Mouse (Mus musculus): ENCODE measurements at regions not wholly inside any gene's neighbourhood (a gene's known extent, or its start where the extent isn't known, plus 50 kb on each side); places are given as distances from the start of the nearest gene placed in this dataset.

GRCm38 (mm10) chr8:126705391-126705790 is 111.6 kb upstream of the Irf2bp2 start:
- H3K4me1 ChIP-seq (ENCODE audit: control insufficient read depth, insufficient read depth, low read length), result peaks cover 12% of the 10 kb centered on the region
- peak overlapping the region; percentile 72 for H3K27ac ChIP-seq (ENCODE audit: control insufficient read depth, insufficient read depth, low read depth, low read length, poor library complexity)
- TF ChIP-seq CTCF (IDR thresholded peaks at IDR 0.05; ENCODE audit: control insufficient read depth, insufficient read depth, low read length) (no peak), POLR2A (IDR thresholded peaks at IDR 0.05; ENCODE audit: borderline replicate concordance, control insufficient read depth, low read depth, low read length) (no peak)
- H3K4me3 ChIP-seq (replicated peaks; ENCODE audit: control insufficient read depth, low read depth, low read length), result no peak overlapping the region
- WGBS, result 31% methylated on average over 2 of the region's 2 CpGs

GRCm38 (mm10) chr8:126704706-126705105 is 110.9 kb upstream of the Irf2bp2 start:
- 14% methylated on average over 8 of the region's 8 CpGs for WGBS
- TF ChIP-seq POLR2A (IDR thresholded peaks at IDR 0.05; ENCODE audit: borderline replicate concordance, control insufficient read depth, low read depth, low read length), result no peak
- peak overlapping the region; percentile 72 for H3K27ac ChIP-seq (ENCODE audit: control insufficient read depth, insufficient read depth, low read depth, low read length, poor library complexity)
- H3K4me3 ChIP-seq (replicated peaks; ENCODE audit: control insufficient read depth, low read depth, low read length), result no peak overlapping the region
- H3K4me1 ChIP-seq (ENCODE audit: control insufficient read depth, insufficient read depth, low read length), result peaks cover 12% of the 10 kb centered on the region

- H3K27ac ChIP-seq (ENCODE audit: control insufficient read depth, insufficient read depth, low read depth, low read length, poor library complexity), result peak overlapping the region; percentile 83; the same call in 1 of the 2 replicates
These were observed 109.8 kb upstream of the Irf2bp2 start for GRCm38 (mm10) chr8:126703546-126703945.

GRCm38 (mm10) chr8:126702294-126702693 is 108.5 kb upstream of the Irf2bp2 start:
- WGBS, result 29% methylated on average over 6 of the region's 6 CpGs
- TF ChIP-seq POLR2A (IDR thresholded peaks at IDR 0.05; ENCODE audit: borderline replicate concordance, control insufficient read depth, low read depth, low read length), result no peak
- no peak for TF ChIP-seq CTCF (IDR thresholded peaks at IDR 0.05; ENCODE audit: control insufficient read depth, insufficient read depth, low read length)
- H3K4me1 ChIP-seq (ENCODE audit: control insufficient read depth, insufficient read depth, low read length), result peaks cover 14% of the 10 kb centered on the region
- no peak overlapping the region for H3K4me3 ChIP-seq (replicated peaks; ENCODE audit: control insufficient read depth, low read depth, low read length)
- H3K27ac ChIP-seq (ENCODE audit: control insufficient read depth, insufficient read depth, low read depth, low read length, poor library complexity), result peak overlapping the region; percentile 83

More at GRCm38 (mm10) chr8:126703546-126703945, 109.8 kb upstream of the Irf2bp2 start:
- TF ChIP-seq POLR2A (IDR thresholded peaks at IDR 0.05; ENCODE audit: borderline replicate concordance, control insufficient read depth, low read depth, low read length), result no peak
- no peak for TF ChIP-seq CTCF (IDR thresholded peaks at IDR 0.05; ENCODE audit: control insufficient read depth, insufficient read depth, low read length)
- Histone ChIP-seq H3K4me1 (ENCODE audit: control insufficient read depth, insufficient read depth, low read length) (peaks cover 14% of the 10 kb centered on the region), H3K4me3 (replicated peaks; ENCODE audit: control insufficient read depth, low read depth, low read length) (no peak overlapping the region)
- 77% methylated on average over 5 of the region's 5 CpGs for WGBS

GRCm38 (mm10) chr8:126699389-126699775 is 105.6 kb upstream of the Irf2bp2 start:
- 6% methylated on average over 6 of the region's 6 CpGs for WGBS
- peaks cover 12% of the 10 kb centered on the region for H3K4me1 ChIP-seq (ENCODE audit: control insufficient read depth, insufficient read depth, low read length)
- TF ChIP-seq CTCF (IDR thresholded peaks at IDR 0.05; ENCODE audit: control insufficient read depth, insufficient read depth, low read length) (no peak), POLR2A (IDR thresholded peaks at IDR 0.05; ENCODE audit: borderline replicate concordance, control insufficient read depth, low read depth, low read length) (no peak)

GRCm38 (mm10) chr8:126698601-126699388 is 105.0 kb upstream of the Irf2bp2 start:
- WGBS, result 45% methylated on average over 7 of the region's 7 CpGs
- H3K4me3 ChIP-seq (replicated peaks; ENCODE audit: control insufficient read depth, low read depth, low read length), result no peak overlapping the region
- peaks cover 12% of the 10 kb centered on the region for H3K4me1 ChIP-seq (ENCODE audit: control insufficient read depth, insufficient read depth, low read length)
- 0 out of 2 replicates have a peak overlapping the region, but pooled peaks have one; percentile 11 for H3K27ac ChIP-seq (ENCODE audit: control insufficient read depth, insufficient read depth, low read depth, low read length, poor library complexity)
- TF ChIP-seq POLR2A (IDR thresholded peaks at IDR 0.05; ENCODE audit: borderline replicate concordance, control insufficient read depth, low read depth, low read length) (no peak), CTCF (IDR thresholded peaks at IDR 0.05; ENCODE audit: control insufficient read depth, insufficient read depth, low read length) (no peak)

More at GRCm38 (mm10) chr8:126699389-126699775, 105.6 kb upstream of the Irf2bp2 start:
- Histone ChIP-seq H3K4me3 (replicated peaks; ENCODE audit: control insufficient read depth, low read depth, low read length) (no peak overlapping the region), H3K27ac (ENCODE audit: control insufficient read depth, insufficient read depth, low read depth, low read length, poor library complexity) (no peak overlapping the region)

GRCm38 (mm10) chr8:126696346-126697010 is 102.7 kb upstream of the Irf2bp2 start:
- 54% methylated on average over 7 of the region's 7 CpGs for WGBS
- Histone ChIP-seq H3K27ac (ENCODE audit: control insufficient read depth, insufficient read depth, low read depth, low read length, poor library complexity) (0 out of 2 replicates have a peak overlapping the region, but pooled peaks have one; percentile 28), H3K4me3 (replicated peaks; ENCODE audit: control insufficient read depth, low read depth, low read length) (no peak overlapping the region), H3K4me1 (ENCODE audit: control insufficient read depth, insufficient read depth, low read length) (peaks cover 7% of the 10 kb centered on the region)
- TF ChIP-seq POLR2A (IDR thresholded peaks at IDR 0.05; ENCODE audit: borderline replicate concordance, control insufficient read depth, low read depth, low read length) (no peak), CTCF (IDR thresholded peaks at IDR 0.05; ENCODE audit: control insufficient read depth, insufficient read depth, low read length) (no peak)

- whole genome bisulfite sequencing, result 83% methylated on average over 7 of the region's 7 CpGs
- peaks cover 5% of the 10 kb centered on the region for H3K4me1 ChIP-seq (ENCODE audit: control insufficient read depth, insufficient read depth, low read length)
- TF ChIP-seq POLR2A (IDR thresholded peaks at IDR 0.05; ENCODE audit: borderline replicate concordance, control insufficient read depth, low read depth, low read length) (no peak), CTCF (IDR thresholded peaks at IDR 0.05; ENCODE audit: control insufficient read depth, insufficient read depth, low read length) (no peak)
- H3K27ac ChIP-seq (ENCODE audit: control insufficient read depth, insufficient read depth, low read depth, low read length, poor library complexity), result no peak overlapping the region
- H3K4me3 ChIP-seq (replicated peaks; ENCODE audit: control insufficient read depth, low read depth, low read length), result no peak overlapping the region
These were observed 100.6 kb upstream of the Irf2bp2 start for GRCm38 (mm10) chr8:126694370-126694769.

All from bone marrow, adult 2 months (tissue).